9 mouse cellular contexts compared by ENCODE assay signal in the genomic region with DNA sequence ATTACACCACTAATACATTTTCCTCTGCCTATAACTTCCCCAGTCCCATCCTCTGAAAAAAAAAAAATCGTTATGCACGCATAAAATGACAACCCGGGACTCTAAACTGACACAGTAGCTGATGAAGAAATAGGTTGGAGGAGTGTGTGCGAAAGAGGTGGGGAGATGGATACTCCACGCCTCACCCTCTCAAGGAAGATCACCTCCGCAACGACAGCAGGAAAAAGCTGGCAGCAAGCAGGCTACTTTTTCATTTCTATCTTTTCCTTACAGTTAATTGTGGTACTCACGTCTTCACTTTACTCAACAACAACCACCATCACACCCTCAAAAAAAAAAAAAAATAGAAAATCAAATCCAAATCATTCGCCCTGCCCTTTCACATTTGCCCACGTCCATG. TPM values are rescaled to one million over a fixed set of nuclear protein-coding genes. Genes with fewer than 3 reads are reported as not detected.
A peak's percentile ranks its signal among the peaks of the same experiment; 100 is the strongest.
DNase-seq lines count a peak whose midpoint lies in the region; ATAC-seq and TF ChIP-seq lines count a peak whose summit lies in the region.
"Had no signal": no experiment of that assay in that cellular context is flagged by ENCODE, and none has a peak within 500 bp of the region (broad histone marks: within the 10 kb centered on the region; RNA-seq: fewer than 3 reads in every experiment).

No protein-coding gene starts in this region.

- H3K4me1 ChIP-seq in embryonic fibroblast, embryonic 13.5 days (ENCODE audit: control insufficient read depth, insufficient read depth, low read length), result 0 out of 2 replicates have a peak, but pooled peaks cover 4% of the 10 kb centered on the region
- peaks cover 11% of the 10 kb centered on the region; the same call in 1 of the 2 replicates for H3K4me1 ChIP-seq in hindbrain, embryonic 14.5 days (replicated peaks; ENCODE audit: control insufficient read depth, insufficient read depth, low read length)
- no peaks in the 10 kb centered on the region for H3K4me1 ChIP-seq in neural tube, embryonic 12.5 days

- DNase-seq in left cerebral cortex, adult 2 months (ENCODE audit: extremely low spot score in 1 of 2, low spot score in 2 of 2), result peak in 1 of 2 experiments; percentile 21
- DNase-seq in left cerebral cortex, postnatal 10 days (ENCODE audit: extremely low spot score in 1 of 2, low spot score in 2 of 2), result no peak
- no peak for DNase-seq in hindbrain, embryonic 14.5 days (ENCODE audit: low spot score)
- no peak for DNase-seq in adrenal gland, adult (ENCODE audit: inconsistent age in 2 of 2, low spot score in 1 of 2)
- DNase-seq in urinary bladder, adult 2 months (ENCODE audit: low spot score), result no peak
- DNase-seq: cerebellum, adult 11-12 months had no signal

- ATAC-seq in hindbrain, embryonic 14.5 days (ENCODE audit: low FRiP score), result no peak
- ATAC-seq in neural tube, embryonic 12.5 days (ENCODE audit: low FRiP score, low read depth), result no peak

- no peaks in the 10 kb centered on the region for H3K27me3 ChIP-seq in hindbrain, embryonic 14.5 days (ENCODE audit: control insufficient read depth, insufficient read depth, low read length)
- no peaks in the 10 kb centered on the region for H3K27me3 ChIP-seq in neural tube, embryonic 12.5 days (replicated peaks)

- H3K36me3 ChIP-seq in hindbrain, embryonic 14.5 days (replicated peaks; ENCODE audit: control insufficient read depth, insufficient read depth), result no peaks in the 10 kb centered on the region
- no peaks in the 10 kb centered on the region for H3K36me3 ChIP-seq in neural tube, embryonic 12.5 days

- H3K27ac ChIP-seq in left cerebral cortex, adult 2 months, result peak overlapping the region; percentile 95
- no peak overlapping the region for H3K27ac ChIP-seq in embryonic fibroblast, embryonic 13.5 days (ENCODE audit: insufficient read depth, low read length)
- peak overlapping the region; percentile 93 for H3K27ac ChIP-seq in hindbrain, embryonic 14.5 days
- no peak overlapping the region for H3K27ac ChIP-seq in neural tube, embryonic 12.5 days

- TF ChIP-seq CTCF in left cerebral cortex, adult 2 months (IDR thresholded peaks at IDR 0.05), result no peak
- no peak for TF ChIP-seq CTCF in embryonic fibroblast, embryonic 13.5 days (IDR thresholded peaks at IDR 0.05; ENCODE audit: borderline replicate concordance, insufficient read depth, low read length)

- intact Hi-C loops in left cerebral cortex, adult 2 months (cut with DNase I), result loop anchor here (5.0 to 10.0 kb wide), 5 partner anchors 97 to 1502 kb away; partner anchors contain the start of genes Gabrg1 and Gnpda2
- intact Hi-C loops in left cerebral cortex, postnatal 10 days (cut with DNase I), result loop anchor here (2.0 to 10.0 kb wide), 3 partner anchors 20 to 1480 kb away; no protein-coding TSS in a partner anchor

- 21% methylated on average over 10 of the region's 10 CpGs for WGBS in hindbrain, embryonic 14.5 days
- WGBS in neural tube, embryonic 12.5 days, result 25% methylated on average over 10 of the region's 10 CpGs

- peak overlapping the region; percentile 81 for H3K4me3 ChIP-seq in left cerebral cortex, adult 2 months
- peak overlapping the region; percentile 53 for H3K4me3 ChIP-seq in embryonic fibroblast, embryonic 13.5 days (ENCODE audit: insufficient read depth, low read length)
- H3K4me3 ChIP-seq in hindbrain, embryonic 14.5 days (replicated peaks; ENCODE audit: low read length), result peak overlapping the region; percentile 87
- peak overlapping the region; percentile 74 for H3K4me3 ChIP-seq in neural tube, embryonic 12.5 days

- peak overlapping the region; percentile 72 for H3K4me2 ChIP-seq in hindbrain, embryonic 14.5 days (replicated peaks)
- H3K4me2 ChIP-seq in neural tube, embryonic 12.5 days (replicated peaks), result peak overlapping the region; percentile 90

- no peaks in the 10 kb centered on the region for H3K9me3 ChIP-seq in hindbrain, embryonic 14.5 days (ENCODE audit: control insufficient read depth, low read length)
- H3K9me3 ChIP-seq in neural tube, embryonic 12.5 days, result no peaks in the 10 kb centered on the region

- peak overlapping the region; percentile 93 for H3K9ac ChIP-seq in hindbrain, embryonic 14.5 days
- H3K9ac ChIP-seq in neural tube, embryonic 12.5 days, result no peak overlapping the region; the same call in 1 of the 2 replicates

- no peak for TF ChIP-seq POLR2A in embryonic fibroblast, embryonic 13.5 days (IDR thresholded peaks at IDR 0.05; ENCODE audit: low read depth, low read length)

RNA-seq across cellular contexts. Expression of gene Gabra2, which starts 0.9 kb away (rescaled TPM):
- total RNA-seq in left cerebral cortex, adult 2 months (2021), result 10 to 100 TPM; 91.3 to 96.7 TPM
- total RNA-seq in left cerebral cortex, postnatal 10 days (2021), result 10 to 100 TPM; 69.5 to 71.2 TPM
- 0.25 and 0.33 TPM in 2 replicates for polyA plus RNA-seq in embryonic fibroblast, embryonic 13.5 days (2011; ENCODE audit: insufficient read length, low read depth, missing spikeins)
- polyA plus RNA-seq in hindbrain, embryonic 14.5 days (2014; fragmentation: Nextera tagmentation; extraction: Ambion mirVana), result 37.1 and 37.4 TPM in 2 replicates
- 7.5 and 9.6 TPM in 2 replicates for polyA plus RNA-seq in neural tube, embryonic 12.5 days (2016; fragmentation: Nextera tagmentation; extraction: Ambion mirVana)
- 0.11 and 0.13 TPM in 2 replicates for polyA plus RNA-seq in urinary bladder, adult 2 months (2012; rRNA removed)
- polyA plus RNA-seq: testis, adult 2 months had no signal

Comparison
In these comparisons a context has a peak if more than half of its experiments do, and no peak if none do; other contexts are left out.
1. H3K27ac ChIP-seq: peak in left cerebral cortex, adult 2 months (single experiment) and hindbrain, embryonic 14.5 days (single experiment); none in embryonic fibroblast, embryonic 13.5 days (single experiment) and neural tube, embryonic 12.5 days (single experiment).
2. Peak in every context shown above with its lines, with median percentiles within 50 percentile points of each other: H3K4me3 ChIP-seq.